Mouse (Mus musculus) left cerebral cortex, adult 18-20 months (tissue): ENCODE data around the gene Apoa2. TPM values are rescaled to one million over a fixed set of nuclear protein-coding genes. Genes with fewer than 3 reads are reported as not detected.

Experiments
- DNase-seq, 2 experiments: peaks; one replicate each; pipeline ENCODE4 v3.0.0; 2021 to 2022; ENCODE audit warnings: low spot score in 2 of 2, mixed read lengths in 1 of 2
- total RNA-seq, 2 experiments: library from RNA; stranded (reverse); gene quantifications; 2 replicates each; pipeline ENCODE4 v1.2.3; 2021

Gene Apoa2
- total RNA-seq, 2 experiments from 2014 or later, result 1.8 to 3.1 TPM

GRCm38 (mm10) chr1:171204249-171204644 lies 20.6 kb upstream of the Apoa2 start:
- DNase-seq, result no peak

DNA sequence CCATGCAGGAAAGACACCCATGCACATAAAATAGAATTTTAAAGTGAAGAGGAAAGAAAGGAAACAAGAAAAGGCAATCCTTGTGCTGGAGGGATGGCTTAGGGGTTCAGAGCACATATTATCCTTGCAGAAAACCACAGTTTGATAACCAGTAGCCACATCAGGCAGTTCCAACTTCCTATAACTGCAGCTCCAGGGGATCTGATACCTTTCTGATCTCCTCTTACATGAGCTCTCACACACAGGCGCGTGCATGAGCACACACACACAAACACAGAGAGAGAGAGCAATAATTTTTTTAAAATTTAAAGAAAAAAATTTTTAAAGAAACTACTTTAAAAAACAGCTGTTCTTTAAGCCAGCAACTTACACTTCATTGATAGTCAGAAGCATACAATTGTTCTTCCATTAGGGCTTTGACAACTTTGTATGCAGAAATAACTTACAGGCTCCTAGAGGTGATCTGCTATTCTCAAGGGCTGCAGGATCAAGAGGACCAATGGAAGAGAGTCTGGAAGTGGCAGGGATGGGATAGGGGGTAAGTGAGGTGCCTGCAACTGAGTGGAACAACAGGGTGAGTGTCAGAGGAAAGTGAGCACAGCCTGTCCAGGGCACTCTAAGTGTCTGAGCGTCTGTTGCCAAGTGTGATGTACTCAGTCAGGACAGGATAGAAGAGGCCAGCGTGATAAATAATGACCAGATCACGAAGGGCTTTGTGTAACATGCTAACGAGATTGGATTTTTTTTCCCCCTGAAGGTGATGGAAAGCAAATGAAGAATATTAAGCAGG lies 19.0 kb upstream of the Apoa2 start:
- DNase-seq, result no peak

- DNase-seq, result no peak
Measured at GRCm38 (mm10) chr1:171209409-171209808, 15.4 kb upstream of the Apoa2 start.

GRCm38 (mm10) chr1:171212854-171213253 lies 12.0 kb upstream of the Apoa2 start:
- no peak for DNase-seq

GRCm38 (mm10) chr1:171213801-171214496 lies 10.9 kb upstream of the Apoa2 start, which contains the start of gene Nr1i3:
TSS of gene Nr1i3 (plus strand) at chr1:171213970.
- DNase-seq, result no peak

GRCm38 (mm10) chr1:171216241-171216955 lies 8.5 kb upstream of the Apoa2 start:
- DNase-seq, result no peak

DNA sequence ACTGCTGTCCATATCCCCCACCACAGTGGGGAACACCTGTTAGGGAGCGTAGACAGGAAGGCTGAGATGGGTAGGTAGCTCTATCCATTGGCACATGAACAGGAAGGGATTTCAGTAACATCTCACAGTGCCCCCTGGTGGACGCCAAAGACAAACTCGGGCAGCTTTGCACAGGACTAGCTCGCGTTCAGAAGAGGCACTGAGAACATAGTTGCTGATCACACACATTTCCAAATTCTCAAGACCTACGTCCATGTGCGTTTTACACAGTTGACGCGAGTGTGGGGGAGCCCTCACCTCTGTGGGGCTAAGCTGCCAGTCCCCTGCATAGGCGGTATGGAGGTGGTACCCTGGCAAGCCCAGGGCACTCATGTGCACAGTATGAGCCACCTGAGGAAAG lies 4.0 kb upstream of the Apoa2 start:
- DNase-seq, result peak; percentile 92 to 94

- DNase-seq, result peak in 1 of 2 experiments; percentile 15
Measured at GRCm38 (mm10) chr1:171221281-171222193, 3.3 kb upstream of the Apoa2 start.

GRCm38 (mm10) chr1:171222238-171223155 lies 2.4 kb upstream of the Apoa2 start, which contains the start of gene Tomm40l:
TSS of gene Tomm40l (minus strand) at chr1:171222514.
- DNase-seq, result peak; percentile 85 to 92

GRCm38 (mm10) chr1:171223168-171223567 lies 1.7 kb upstream of the Apoa2 start:
- no peak for DNase-seq

GRCm38 (mm10) chr1:171223796-171224195 lies 1.1 kb upstream of the Apoa2 start:
- DNase-seq, result no peak

DNA sequence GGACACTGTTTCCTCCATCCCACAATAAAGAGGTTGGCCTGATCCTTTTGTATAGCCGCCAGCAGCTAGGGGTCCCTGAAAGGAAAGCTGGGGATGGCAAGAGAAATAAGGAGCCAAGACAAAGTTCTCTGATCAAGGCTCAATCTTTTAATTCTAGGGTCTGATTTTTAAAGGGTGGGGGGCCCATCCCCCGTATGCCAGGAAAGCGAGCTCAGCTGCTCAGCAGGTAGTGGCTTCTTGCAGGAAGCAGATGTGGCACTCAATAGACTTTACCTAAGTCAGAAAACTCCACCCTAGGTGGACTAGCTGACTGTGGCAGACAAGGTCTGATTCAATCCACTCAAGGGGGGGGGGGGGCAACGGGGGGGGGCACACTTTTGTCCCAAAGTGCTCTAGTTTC lies 1.9 kb downstream of the Apoa2 start:
- DNase-seq, result no peak

DNA sequence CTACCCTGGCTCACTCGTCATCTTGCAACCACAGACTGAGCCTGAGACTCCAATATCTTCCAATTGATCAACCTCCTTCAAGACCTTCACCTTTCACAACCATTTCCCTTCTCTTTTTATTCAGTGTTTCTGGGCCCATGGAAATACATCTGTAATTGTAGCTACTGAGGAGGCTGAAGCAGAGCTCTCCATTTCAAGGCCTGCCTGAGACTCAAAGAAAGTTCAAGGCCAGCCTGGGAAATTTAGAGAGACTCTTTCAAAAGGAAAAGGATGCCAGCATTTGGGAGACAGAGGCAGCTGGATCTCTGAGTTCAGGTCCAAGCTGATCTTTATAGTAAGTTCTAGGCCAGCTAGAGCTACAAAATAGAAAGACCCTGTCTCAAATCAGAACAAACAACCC lies 3.0 kb downstream of the Apoa2 start:
- no peak for DNase-seq

- no peak for DNase-seq
Measured at GRCm38 (mm10) chr1:171229750-171230149, 4.9 kb downstream of the Apoa2 start.

DNA sequence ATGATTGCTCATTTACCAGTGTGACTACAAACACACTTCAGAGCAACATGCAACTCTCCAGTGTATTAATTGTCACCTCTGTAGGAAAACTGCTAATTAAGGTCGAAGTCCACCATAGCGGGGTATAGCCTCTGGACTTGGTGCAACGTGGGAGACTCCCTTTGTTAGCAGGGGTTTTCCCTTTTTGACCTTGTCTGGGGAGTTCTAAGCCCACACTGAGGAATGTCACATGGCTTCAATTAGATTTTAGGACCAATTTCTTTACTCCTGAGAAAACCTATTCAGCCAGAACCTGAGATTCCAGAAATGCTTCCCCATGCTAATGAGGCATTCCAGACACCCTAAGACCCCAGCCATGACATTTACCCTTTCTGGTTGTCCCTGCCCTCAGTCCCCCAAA lies 5.4 kb downstream of the Apoa2 start:
- no peak for DNase-seq

DNA sequence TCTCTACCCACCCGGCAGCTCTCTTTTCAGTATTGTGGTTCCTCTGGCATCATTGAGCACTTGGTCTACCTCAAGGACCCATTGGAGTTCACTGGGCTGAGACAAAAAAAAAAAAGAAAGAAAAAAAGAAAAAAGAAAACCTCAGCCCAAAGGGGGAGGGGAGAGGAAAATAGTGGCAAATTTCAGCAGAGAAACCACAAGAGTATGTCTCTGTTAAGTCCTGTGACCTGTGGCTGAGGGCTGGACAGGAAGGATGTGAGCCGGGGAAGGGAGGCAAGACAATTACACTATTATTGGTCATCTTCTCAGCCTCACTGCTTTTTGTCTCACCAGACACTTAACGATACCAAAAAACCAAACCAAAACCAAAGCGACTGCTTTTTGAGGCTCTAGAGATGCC lies 7.0 kb downstream of the Apoa2 start:
- no peak for DNase-seq

DNA sequence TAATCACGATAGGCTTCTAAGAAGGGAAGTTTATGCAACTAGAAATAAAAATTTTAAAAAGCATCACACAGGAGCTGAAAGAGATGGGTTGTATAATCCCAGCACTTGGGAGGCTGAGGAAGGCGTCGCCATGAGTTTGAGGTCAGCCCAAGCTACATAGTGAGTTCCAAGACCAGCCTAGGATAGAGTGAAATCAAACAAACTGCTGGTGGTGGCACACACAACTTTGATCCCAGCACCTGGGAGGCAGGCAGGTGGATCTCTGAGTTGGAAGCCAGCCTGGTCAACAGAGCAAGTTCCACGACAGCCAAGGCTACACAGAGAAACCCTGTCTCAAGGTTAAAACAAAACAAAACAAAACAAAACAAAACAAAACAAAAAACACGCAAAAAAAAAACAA lies 7.5 kb downstream of the Apoa2 start:
- DNase-seq, result no peak

DNA sequence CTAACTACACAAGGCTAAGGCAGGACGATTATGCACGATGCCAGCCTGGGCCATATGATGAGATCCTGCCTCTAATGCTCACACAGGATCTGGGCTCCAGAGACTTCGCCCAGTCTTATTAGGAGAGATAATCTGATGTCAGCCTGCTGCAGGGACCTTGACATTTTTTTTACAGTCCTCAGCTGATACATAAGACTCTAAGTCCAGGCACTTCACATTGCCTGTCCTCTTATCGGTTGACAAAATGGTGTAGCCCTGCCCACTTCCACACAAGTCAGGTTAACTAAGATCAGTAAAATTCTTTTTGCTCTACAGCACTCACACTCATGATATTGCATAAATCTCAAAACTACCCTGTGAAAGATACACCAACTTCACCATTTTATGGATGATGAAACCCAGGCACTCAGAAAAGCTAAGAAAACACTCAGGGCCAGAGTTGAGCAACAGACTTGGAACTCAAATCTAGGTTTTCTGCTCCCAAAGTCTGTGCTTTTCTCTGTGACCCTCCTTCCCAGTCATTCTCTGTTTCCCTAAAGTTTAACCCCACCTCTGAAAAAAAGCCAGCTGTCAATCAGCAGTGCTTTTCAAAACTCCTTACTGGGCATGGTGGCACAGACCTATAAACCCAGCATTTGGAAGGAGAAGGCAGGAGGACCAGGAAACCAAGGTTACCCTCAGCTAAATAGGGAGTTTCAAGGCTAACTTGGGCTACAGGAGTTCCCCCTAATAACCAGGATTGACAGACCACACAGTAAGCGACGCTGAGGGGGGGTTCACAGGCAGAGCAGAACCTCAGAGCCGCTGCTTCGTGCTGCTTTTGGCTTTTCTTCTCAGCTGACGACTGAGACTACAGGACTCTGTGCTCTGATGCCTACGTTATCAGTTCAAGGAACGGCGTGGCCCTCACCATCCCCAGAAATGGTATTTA lies 8.2 kb downstream of the Apoa2 start:
- no peak for DNase-seq

- no peak for DNase-seq
Measured at GRCm38 (mm10) chr1:171234126-171234525, 9.3 kb downstream of the Apoa2 start, which contains the start of gene Fcer1g. TSS of gene Fcer1g (minus strand) at chr1:171234365.
